Mouse (Mus musculus) layer of hippocampus, postnatal 10 days (tissue): ENCODE measurements at regions not wholly inside any gene's neighbourhood (a gene's known extent, or its start where the extent isn't known, plus 50 kb on each side); places are given as distances from the start of the nearest gene placed in this dataset.

ENCODE experiments used
- DNase-seq, 2 experiments: peaks; one replicate each; pipeline ENCODE4 v3.0.0; 2021; ENCODE audit warnings: low spot score in 2 of 2

- DNase-seq: no peak
These were observed 123.3 kb upstream of the Itga4 start for GRCm38 (mm10) chr2:79131743-79132517.

GRCm38 (mm10) chr2:79132518-79132845 is 122.7 kb upstream of the Itga4 start:
- no peak for DNase-seq

- DNase-seq: no peak
These were observed 120.9 kb upstream of the Itga4 start for GRCm38 (mm10) chr2:79134281-79134680.

- no peak for DNase-seq
These were observed 119.2 kb upstream of the Itga4 start for GRCm38 (mm10) chr2:79135986-79136385.

GRCm38 (mm10) chr2:79136619-79137458 is 118.4 kb upstream of the Itga4 start:
- no peak for DNase-seq

GRCm38 (mm10) chr2:79137694-79138171 is 117.5 kb upstream of the Itga4 start:
- no peak for DNase-seq

GRCm38 (mm10) chr2:79138368-79139109 is 116.7 kb upstream of the Itga4 start:
- no peak for DNase-seq

- DNase-seq: no peak
These were observed 113.3 kb upstream of the Itga4 start for GRCm38 (mm10) chr2:79141961-79142360.

- DNase-seq: no peak
These were observed 112.0 kb upstream of the Itga4 start for GRCm38 (mm10) chr2:79143196-79143595.

- DNase-seq: no peak
These were observed 109.3 kb upstream of the Itga4 start for GRCm38 (mm10) chr2:79145897-79146296.

GRCm38 (mm10) chr2:79146563-79146962 is 108.7 kb upstream of the Itga4 start:
- DNase-seq: no peak

GRCm38 (mm10) chr2:79149012-79149698 is 106.1 kb upstream of the Itga4 start:
- no peak for DNase-seq

GRCm38 (mm10) chr2:79151610-79152009 is 103.6 kb upstream of the Itga4 start:
- no peak for DNase-seq

GRCm38 (mm10) chr2:79152031-79152694 is 103.1 kb upstream of the Itga4 start:
- DNase-seq: no peak

GRCm38 (mm10) chr2:79152695-79153057 is 102.5 kb upstream of the Itga4 start:
- peak; percentile 21 to 49 for DNase-seq

GRCm38 (mm10) chr2:79153070-79153469 is 102.2 kb upstream of the Itga4 start:
- no peak for DNase-seq

GRCm38 (mm10) chr2:79158450-79159055 is 96.7 kb upstream of the Itga4 start:
- DNase-seq: no peak

GRCm38 (mm10) chr2:79159336-79159735 is 95.9 kb upstream of the Itga4 start:
- no peak for DNase-seq

GRCm38 (mm10) chr2:79172967-79173919 is 82.0 kb upstream of the Itga4 start:
- no peak for DNase-seq
